In the genomic region with DNA sequence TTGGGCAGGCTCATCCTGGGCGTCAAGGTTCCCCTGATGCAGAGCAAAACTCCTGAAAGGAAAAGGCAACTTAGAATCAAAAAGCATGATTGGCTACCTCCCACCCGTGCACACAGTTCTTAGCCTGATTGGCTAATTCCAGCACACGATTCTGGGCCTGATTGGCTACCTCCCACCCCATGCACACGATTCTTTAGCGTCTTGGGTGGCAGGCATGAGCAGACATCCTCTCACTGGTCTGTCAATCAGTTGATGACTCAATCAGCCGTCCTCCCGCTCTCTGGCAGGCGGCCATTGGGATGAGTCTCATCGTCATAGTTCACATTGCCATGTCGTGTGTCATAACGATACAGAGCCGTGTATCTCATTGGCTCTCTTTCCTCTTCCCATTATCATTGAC, we compare ENCODE assay signal across 11 mouse cellular contexts. TPM values are rescaled to one million over a fixed set of nuclear protein-coding genes. Genes with fewer than 3 reads are reported as not detected.
A peak's percentile ranks its signal among the peaks of the same experiment; 100 is the strongest.
DNase-seq lines count a peak whose midpoint lies in the region; ATAC-seq and TF ChIP-seq lines count a peak whose summit lies in the region.
"Had no signal": no experiment of that assay in that cellular context is flagged by ENCODE, and none has a peak within 500 bp of the region (broad histone marks: within the 10 kb centered on the region; RNA-seq: fewer than 3 reads in every experiment).

No protein-coding gene starts in this region.

- no peaks in the 10 kb centered on the region for H3K9me3 ChIP-seq in kidney, postnatal 0 days (replicated peaks; ENCODE audit: low read length)
- H3K9me3 ChIP-seq in lung, postnatal 0 days (ENCODE audit: low read length), result no peaks in the 10 kb centered on the region
- H3K9me3 ChIP-seq in liver, embryonic 12.5 days (replicated peaks), result no peaks in the 10 kb centered on the region
- H3K9me3 ChIP-seq: liver, embryonic 13.5 days had no signal

- no peak overlapping the region for H3K4me3 ChIP-seq in kidney, postnatal 0 days (replicated peaks; ENCODE audit: low read depth, low read length)
- no peak overlapping the region for H3K4me3 ChIP-seq in lung, postnatal 0 days (ENCODE audit: low read depth, low read length)
- H3K4me3 ChIP-seq in liver, embryonic 12.5 days, result no peak overlapping the region
- H3K4me3 ChIP-seq: liver, embryonic 13.5 days had no signal

- no peaks in the 10 kb centered on the region for H3K36me3 ChIP-seq in kidney, postnatal 0 days (ENCODE audit: insufficient read depth, low read length)
- no peaks in the 10 kb centered on the region for H3K36me3 ChIP-seq in lung, postnatal 0 days (ENCODE audit: insufficient read depth, low read length)
- no peaks in the 10 kb centered on the region for H3K36me3 ChIP-seq in liver, embryonic 12.5 days
- H3K36me3 ChIP-seq: liver, embryonic 13.5 days had no signal

- DNase-seq in kidney, postnatal 0 days (ENCODE audit: low spot score), result no peak
- no peak for DNase-seq in kidney, postnatal 25 days
- DNase-seq in MN1 (ENCODE audit: low spot score), result peak; percentile 65
- DNase-seq in adrenal gland, postnatal 4 days (ENCODE audit: low spot score in 2 of 2), result peak; percentile 50 to 52
- peak; percentile 70 for DNase-seq in lung, postnatal 0 days (ENCODE audit: low spot score)
- DNase-seq in spleen, adult 18-20 months, result no peak
- DNase-seq in left cerebral cortex, adult 11 months (ENCODE audit: low spot score), result no peak
- DNase-seq: liver, embryonic 13.5 days; thymus, postnatal 25 days had no signal

- 52% methylated on average over 12 of the region's 12 CpGs for WGBS in kidney, postnatal 0 days
- 61% methylated on average over 12 of the region's 12 CpGs for WGBS in lung, postnatal 0 days
- 74% methylated on average over 12 of the region's 12 CpGs for WGBS in liver, embryonic 12.5 days (ENCODE audit: insufficient replicate concordance)

- TF ChIP-seq EP300 in lung, postnatal 0 days (IDR thresholded peaks at IDR 0.05), result no peak

- H3K4me2 ChIP-seq in kidney, postnatal 0 days (ENCODE audit: low read length), result no peak overlapping the region
- H3K4me2 ChIP-seq in lung, postnatal 0 days (replicated peaks; ENCODE audit: low read depth, low read length), result no peak overlapping the region
- no peak overlapping the region for H3K4me2 ChIP-seq in liver, embryonic 12.5 days
- H3K4me2 ChIP-seq: liver, embryonic 13.5 days had no signal

- peak; percentile 56; the same call in 1 of the 2 replicates for ATAC-seq in kidney, postnatal 0 days (replicated peaks; ENCODE audit: low FRiP score, low read depth)
- peak; percentile 76 for ATAC-seq in lung, postnatal 0 days
- ATAC-seq in liver, embryonic 12.5 days, result no peak

- no peak overlapping the region for H3K9ac ChIP-seq in kidney, postnatal 0 days (ENCODE audit: low read depth, low read length)
- H3K9ac ChIP-seq in lung, postnatal 0 days (replicated peaks; ENCODE audit: low read depth), result no peak overlapping the region
- H3K9ac ChIP-seq in liver, embryonic 12.5 days, result no peak overlapping the region
- H3K9ac ChIP-seq: liver, embryonic 13.5 days had no signal

- no peak overlapping the region for H3K27ac ChIP-seq in kidney, postnatal 0 days
- no peak overlapping the region for H3K27ac ChIP-seq in lung, postnatal 0 days (ENCODE audit: low read length)
- no peak overlapping the region for H3K27ac ChIP-seq in liver, embryonic 12.5 days
- H3K27ac ChIP-seq: liver, embryonic 13.5 days had no signal

- H3K27me3 ChIP-seq in kidney, postnatal 0 days (ENCODE audit: insufficient read depth, low read length), result no peaks in the 10 kb centered on the region
- no peaks in the 10 kb centered on the region for H3K27me3 ChIP-seq in lung, postnatal 0 days (replicated peaks; ENCODE audit: insufficient read depth, low read length)
- no peaks in the 10 kb centered on the region; the same call in 1 of the 2 replicates for H3K27me3 ChIP-seq in liver, embryonic 12.5 days (replicated peaks)

- no peak for TF ChIP-seq CTCF in kidney, postnatal 0 days (IDR thresholded peaks at IDR 0.05; ENCODE audit: low read depth)
- no peak for TF ChIP-seq CTCF in lung, postnatal 0 days (IDR thresholded peaks at IDR 0.05)

- H3K4me1 ChIP-seq in kidney, postnatal 0 days (replicated peaks; ENCODE audit: insufficient read depth, low read length), result no peaks in the 10 kb centered on the region
- H3K4me1 ChIP-seq in lung, postnatal 0 days (ENCODE audit: insufficient read depth, low read depth, low read length), result peaks cover 4% of the 10 kb centered on the region; the same call in 1 of the 2 replicates
- H3K4me1 ChIP-seq in liver, embryonic 12.5 days, result peaks cover 31% of the 10 kb centered on the region

RNA-seq across cellular contexts. Expression of a gene that starts 10.3 kb away (rescaled TPM):
- polyA plus RNA-seq in kidney, postnatal 0 days (2015; fragmentation: Nextera tagmentation; extraction: Ambion mirVana), result 12.2 and 13.1 TPM in 2 replicates
- total RNA-seq in adrenal gland, postnatal 4 days (2021), result under 1 TPM in 1 of 2 experiments, not detected in 1; 0.34 TPM
- polyA plus RNA-seq in lung, postnatal 0 days (2015; fragmentation: Nextera tagmentation; extraction: Ambion mirVana), result 0.14 TPM in 1 of 2 replicates, not detected in the other
- polyA plus RNA-seq in liver, embryonic 12.5 days (2016; fragmentation: Nextera tagmentation; extraction: Ambion mirVana), result 0.41 TPM in 1 of 2 replicates, not detected in the other

RNA-seq across cellular contexts. Expression of a gene that starts 27.7 kb away (rescaled TPM):
- polyA plus RNA-seq in kidney, postnatal 0 days (2015; fragmentation: Nextera tagmentation; extraction: Ambion mirVana), result 0.13 TPM in 1 of 2 replicates, not detected in the other
- total RNA-seq in adrenal gland, postnatal 4 days (2021), result under 1 TPM in 1 of 2 experiments, not detected in 1; 0.25 TPM
- polyA plus RNA-seq in lung, postnatal 0 days (2015; fragmentation: Nextera tagmentation; extraction: Ambion mirVana), result not detected in 2 replicates
- not detected in 2 replicates for polyA plus RNA-seq in liver, embryonic 12.5 days (2016; fragmentation: Nextera tagmentation; extraction: Ambion mirVana)
- polyA plus RNA-seq: embryonic facial prominence, embryonic 14.5 days; liver, embryonic 13.5 days had no signal

RNA-seq across cellular contexts. Expression of a gene that starts 47.9 kb away (rescaled TPM):
- 133 and 145 TPM in 2 replicates for polyA plus RNA-seq in kidney, postnatal 0 days (2015; fragmentation: Nextera tagmentation; extraction: Ambion mirVana)
- 10 to 100 TPM; 49.0 to 51.8 TPM for total RNA-seq in adrenal gland, postnatal 4 days (2021)
- 131 and 132 TPM in 2 replicates for polyA plus RNA-seq in lung, postnatal 0 days (2015; fragmentation: Nextera tagmentation; extraction: Ambion mirVana)
- polyA plus RNA-seq in liver, embryonic 12.5 days (2016; fragmentation: Nextera tagmentation; extraction: Ambion mirVana), result 76.4 and 76.8 TPM in 2 replicates

RNA-seq across cellular contexts. Expression of a gene that starts 56.8 kb away (rescaled TPM):
- 0.11 and 0.13 TPM in 2 replicates for polyA plus RNA-seq in kidney, postnatal 0 days (2015; fragmentation: Nextera tagmentation; extraction: Ambion mirVana)
- not detected for total RNA-seq in adrenal gland, postnatal 4 days (2021)
- 31.6 and 47.5 TPM in 2 replicates for polyA plus RNA-seq in lung, postnatal 0 days (2015; fragmentation: Nextera tagmentation; extraction: Ambion mirVana)
- 0.13 TPM in 1 of 2 replicates, not detected in the other for polyA plus RNA-seq in liver, embryonic 12.5 days (2016; fragmentation: Nextera tagmentation; extraction: Ambion mirVana)

Comparison
In these comparisons a context has a peak if more than half of its experiments do, and no peak if none do; other contexts are left out.
1. DNase-seq: peak in MN1 (single experiment), adrenal gland, postnatal 4 days (2 of 2) and lung, postnatal 0 days (single experiment); none in kidney, postnatal 0 days (single experiment), kidney, postnatal 25 days (0 of 2), spleen, adult 18-20 months (0 of 2) and left cerebral cortex, adult 11 months (single experiment).